Mouse (Mus musculus) testis, adult 2 months (tissue): Measurements from ENCODE around the gene 4930402F06Rik. TPM values are rescaled to one million over a fixed set of nuclear protein-coding genes. Genes with fewer than 3 reads are reported as not detected.

Source experiments
- H3K27ac ChIP-seq: fragments of 200-500 bp; 2 replicates; pipeline ENCODE4 v1.5.1; 2012; ENCODE audit warnings: low read depth, low read length; ENCODE audit not compliant: control insufficient read depth, insufficient read depth
- H3K27me3 ChIP-seq: fragments of 200-500 bp; 2 replicates; pipeline ENCODE4 v1.6.1; 2012; ENCODE audit warnings: mild to moderate bottlenecking, low read length, moderate library complexity; ENCODE audit not compliant: control insufficient read depth, insufficient read depth
- H3K36me3 ChIP-seq: fragments of 200-500 bp; 2 replicates; pipeline ENCODE4 v1.6.1; 2012; ENCODE audit warnings: mild to moderate bottlenecking, low read length; ENCODE audit not compliant: control insufficient read depth, insufficient read depth
- H3K4me1 ChIP-seq: fragments of 200-500 bp; 2 replicates; pipeline ENCODE4 v1.6.1; 2012; ENCODE audit warnings: low read length; ENCODE audit not compliant: control insufficient read depth, insufficient read depth
- H3K4me3 ChIP-seq: fragments of 200-500 bp; 2 replicates; pipeline ENCODE4 v1.5.1; 2012; ENCODE audit warnings: low read depth, mild to moderate bottlenecking, low read length, moderate library complexity, mixed read lengths; ENCODE audit not compliant: control insufficient read depth
- CTCF ChIP-seq: fragments of 200-500 bp; IDR thresholded peaks from 2 replicates; pipeline ENCODE4 v1.5.1; 2012; ENCODE audit warnings: low read depth, mild to moderate bottlenecking, inconsistent platforms, low read length, moderate library complexity; ENCODE audit not compliant: control insufficient read depth, insufficient read depth, insufficient replicate concordance
- POLR2A ChIP-seq: fragments of 200-500 bp; IDR thresholded peaks from 2 replicates; pipeline ENCODE4 v1.6.1; 2012; ENCODE audit warnings: low read depth, mild to moderate bottlenecking, inconsistent platforms, low read length, moderate library complexity; ENCODE audit not compliant: control insufficient read depth
- polyA plus RNA-seq: library from polyadenylated mRNA; depleted of rRNA; stranded (reverse); fragments of >200 nt; gene quantifications from 2 replicates; pipeline ENCODE4 v1.2.3, GENCODE M21; 2012

Gene 4930402F06Rik
- polyA plus RNA-seq, 1 experiment: 4.5 TPM

DNA sequence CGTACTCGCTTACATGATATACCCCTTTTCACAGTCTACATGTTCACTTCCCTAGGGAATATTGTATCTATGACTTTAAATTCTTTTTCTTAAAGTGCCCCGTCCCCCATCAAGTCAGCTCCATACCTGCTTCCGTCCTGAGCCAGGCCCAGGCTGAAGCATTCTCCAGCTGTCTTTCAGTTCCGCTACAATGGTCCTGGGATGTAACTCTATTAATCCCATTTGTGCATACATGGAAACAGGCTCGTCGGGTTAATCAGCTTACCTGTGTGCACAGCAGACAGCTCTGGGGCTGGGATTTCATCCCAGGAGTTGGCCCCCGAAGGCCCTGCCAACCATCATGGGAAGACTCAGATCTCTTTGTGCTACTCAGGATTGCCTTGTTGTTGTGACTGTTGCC lies 33.8 kb upstream of the 4930402F06Rik start:
- Histone ChIP-seq H3K27ac (no peak overlapping the region), H3K4me1 (peaks cover 5% of the 10 kb centered on the region; the same call in 1 of the 2 replicates), H3K4me3 (no peak overlapping the region), H3K36me3 (no peaks in the 10 kb centered on the region), H3K27me3 (no peaks in the 10 kb centered on the region)
- no peak for TF ChIP-seq POLR2A
- TF ChIP-seq CTCF: no peak

GRCm38 (mm10) chr2:35428615-35429300 lies 31.8 kb upstream of the 4930402F06Rik start:
- 0 out of 2 replicates have a peak overlapping the region, but pooled peaks have one; percentile 9 for H3K27ac ChIP-seq
- H3K36me3 ChIP-seq: no peaks in the 10 kb centered on the region
- no peaks in the 10 kb centered on the region for H3K27me3 ChIP-seq
- H3K4me3 ChIP-seq: no peak overlapping the region
- TF ChIP-seq POLR2A (no peak), CTCF (no peak)
- H3K4me1 ChIP-seq: no peaks in the 10 kb centered on the region

DNA sequence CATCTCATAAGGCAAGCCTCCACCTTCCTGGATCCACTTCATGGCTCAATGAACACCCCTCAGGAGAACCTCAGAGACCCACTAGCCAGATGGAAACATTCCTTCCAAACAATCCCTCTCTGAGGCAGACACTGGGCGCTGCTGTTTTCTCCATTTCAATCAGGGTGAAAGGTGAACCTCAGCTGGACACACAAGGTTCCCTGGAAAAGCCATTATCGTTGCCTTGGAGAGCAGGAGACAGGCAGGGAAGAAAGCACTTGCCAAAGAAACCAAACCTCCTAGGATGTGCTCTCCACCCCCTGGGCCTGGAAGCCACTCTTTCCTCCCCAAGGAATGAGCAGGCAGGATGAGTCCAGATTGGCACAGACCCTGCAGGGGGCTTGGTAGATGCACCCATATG lies 30.6 kb upstream of the 4930402F06Rik start:
- Histone ChIP-seq H3K4me3 (no peak overlapping the region), H3K27me3 (no peaks in the 10 kb centered on the region), H3K4me1 (no peaks in the 10 kb centered on the region), H3K36me3 (no peaks in the 10 kb centered on the region), H3K27ac (peak overlapping the region; percentile 66)
- TF ChIP-seq POLR2A (no peak), CTCF (no peak)

DNA sequence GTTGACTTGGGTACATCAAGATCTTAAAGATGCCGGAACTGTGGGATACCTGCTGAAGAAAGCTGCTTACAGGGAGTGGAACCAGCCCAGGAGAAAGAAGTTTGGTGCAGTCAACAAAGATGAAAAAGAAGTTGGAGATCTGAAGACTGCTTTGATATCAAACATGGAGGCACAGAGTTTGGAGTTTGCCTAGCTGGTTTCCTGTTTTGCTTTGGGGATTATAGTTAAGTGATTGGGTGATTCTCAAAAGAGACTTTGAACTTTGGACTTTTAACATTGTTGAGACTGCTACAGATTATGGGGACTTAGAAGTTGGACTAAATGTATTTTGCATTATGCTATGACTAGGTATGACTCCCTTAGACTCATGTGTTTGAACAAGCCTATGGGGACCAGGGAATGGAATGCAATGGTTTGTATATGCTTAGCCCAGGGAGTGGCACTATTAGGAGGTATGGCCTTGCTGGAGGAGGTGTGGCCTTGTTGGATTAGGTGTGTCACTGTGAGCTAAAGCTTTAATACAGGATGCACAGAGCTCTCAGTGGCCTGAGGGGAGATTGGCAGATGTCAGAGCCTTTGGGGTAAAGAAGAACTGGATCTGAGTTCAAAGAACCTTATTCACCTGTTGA lies 26.9 kb upstream of the 4930402F06Rik start:
- TF ChIP-seq POLR2A (no peak), CTCF (no peak)
- Histone ChIP-seq H3K4me1 (no peaks in the 10 kb centered on the region), H3K27ac (no peak overlapping the region), H3K27me3 (no peaks in the 10 kb centered on the region), H3K36me3 (no peaks in the 10 kb centered on the region), H3K4me3 (no peak overlapping the region)

- no peaks in the 10 kb centered on the region for H3K4me1 ChIP-seq
- H3K36me3 ChIP-seq: no peaks in the 10 kb centered on the region
- TF ChIP-seq POLR2A: no peak
- no peak for TF ChIP-seq CTCF
- H3K27me3 ChIP-seq: no peaks in the 10 kb centered on the region
- H3K4me3 ChIP-seq: no peak overlapping the region
- no peak overlapping the region for H3K27ac ChIP-seq
Observed at GRCm38 (mm10) chr2:35422384-35422783, 25.4 kb upstream of the 4930402F06Rik start.

DNA sequence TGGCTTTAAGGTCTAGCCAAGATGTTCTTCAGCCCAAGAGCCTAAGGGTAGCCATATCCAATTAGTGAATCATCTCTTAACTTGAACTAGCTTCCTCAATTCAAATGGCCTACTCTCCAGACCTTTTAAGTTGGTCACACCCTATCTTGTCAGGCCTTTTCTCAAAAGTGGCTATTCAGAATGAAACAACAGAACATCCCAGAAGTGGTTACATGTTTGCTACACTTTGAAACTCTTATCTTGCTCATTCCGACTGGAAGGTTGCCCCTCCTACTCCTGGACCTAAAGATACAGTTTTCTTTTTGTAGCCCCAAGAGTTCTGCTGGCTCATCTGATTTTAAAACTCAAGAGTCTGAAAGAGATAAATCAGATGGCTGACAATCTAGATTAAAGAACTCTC lies 23.7 kb upstream of the 4930402F06Rik start:
- TF ChIP-seq CTCF: no peak
- TF ChIP-seq POLR2A: no peak
- H3K27ac ChIP-seq: no peak overlapping the region
- no peaks in the 10 kb centered on the region for H3K36me3 ChIP-seq
- no peaks in the 10 kb centered on the region for H3K4me1 ChIP-seq
- no peaks in the 10 kb centered on the region for H3K27me3 ChIP-seq
- no peak overlapping the region for H3K4me3 ChIP-seq

DNA sequence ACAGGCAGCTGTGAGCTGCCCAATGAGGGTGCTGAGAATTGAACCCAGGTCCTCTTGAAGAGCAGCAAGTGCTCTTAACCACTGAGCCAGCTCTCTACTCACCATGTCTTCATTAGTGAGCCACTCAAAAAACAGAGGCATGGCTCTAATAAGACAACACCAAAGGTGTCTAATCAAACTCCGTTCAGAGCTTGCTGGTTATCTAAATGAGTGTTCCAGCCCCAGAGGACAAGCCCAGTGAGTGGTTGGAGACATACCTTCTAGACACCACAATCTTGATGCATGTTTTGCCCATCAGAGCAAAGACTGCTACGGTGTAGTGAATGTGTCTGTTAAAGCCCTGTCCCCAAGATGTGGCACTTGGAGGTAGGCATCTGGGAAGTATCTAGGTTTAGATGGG lies 22.7 kb upstream of the 4930402F06Rik start:
- no peak overlapping the region for H3K27ac ChIP-seq
- H3K36me3 ChIP-seq: no peaks in the 10 kb centered on the region
- no peaks in the 10 kb centered on the region for H3K27me3 ChIP-seq
- no peak for TF ChIP-seq POLR2A
- no peak for TF ChIP-seq CTCF
- H3K4me3 ChIP-seq: no peak overlapping the region
- H3K4me1 ChIP-seq: no peaks in the 10 kb centered on the region

DNA sequence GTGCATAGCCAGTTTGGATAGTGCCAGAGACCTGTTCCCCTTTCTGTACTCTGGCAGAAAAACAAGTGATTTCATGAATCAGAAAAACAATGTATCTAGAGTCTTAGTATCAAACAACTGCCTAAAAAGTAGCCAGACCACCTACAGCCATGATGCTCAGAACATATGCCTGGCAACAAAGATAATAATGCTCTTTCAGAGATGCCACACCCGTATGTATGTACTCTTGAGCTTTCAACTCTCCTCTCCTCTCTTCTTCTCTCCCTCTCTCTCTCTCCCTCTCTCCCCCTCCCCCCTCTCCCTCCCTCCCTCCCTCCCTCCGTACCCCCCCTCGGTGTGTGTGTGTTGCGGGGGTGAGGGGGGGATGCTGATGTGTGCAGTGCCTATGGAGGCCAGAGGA lies 22.3 kb upstream of the 4930402F06Rik start:
- H3K27ac ChIP-seq: no peak overlapping the region
- TF ChIP-seq POLR2A (no peak), CTCF (no peak)
- H3K4me1 ChIP-seq: no peaks in the 10 kb centered on the region
- no peak overlapping the region for H3K4me3 ChIP-seq
- no peaks in the 10 kb centered on the region for H3K27me3 ChIP-seq
- H3K36me3 ChIP-seq: no peaks in the 10 kb centered on the region
